Mouse (Mus musculus) layer of hippocampus, adult 9-11 months (tissue): ENCODE data around the gene Coro1a.
A peak's percentile ranks its signal among the peaks of the same experiment; 100 is the strongest.
"Not testable (repeated sequence)": the region's sequence is repeated elsewhere in the genome, so short reads cannot be mapped to it uniquely, and the experiment has no call there.

Experiments
- DNase-seq: peaks from one replicate; pipeline ENCODE4 v3.0.0; 2022

The Coro1a gene

DNA sequence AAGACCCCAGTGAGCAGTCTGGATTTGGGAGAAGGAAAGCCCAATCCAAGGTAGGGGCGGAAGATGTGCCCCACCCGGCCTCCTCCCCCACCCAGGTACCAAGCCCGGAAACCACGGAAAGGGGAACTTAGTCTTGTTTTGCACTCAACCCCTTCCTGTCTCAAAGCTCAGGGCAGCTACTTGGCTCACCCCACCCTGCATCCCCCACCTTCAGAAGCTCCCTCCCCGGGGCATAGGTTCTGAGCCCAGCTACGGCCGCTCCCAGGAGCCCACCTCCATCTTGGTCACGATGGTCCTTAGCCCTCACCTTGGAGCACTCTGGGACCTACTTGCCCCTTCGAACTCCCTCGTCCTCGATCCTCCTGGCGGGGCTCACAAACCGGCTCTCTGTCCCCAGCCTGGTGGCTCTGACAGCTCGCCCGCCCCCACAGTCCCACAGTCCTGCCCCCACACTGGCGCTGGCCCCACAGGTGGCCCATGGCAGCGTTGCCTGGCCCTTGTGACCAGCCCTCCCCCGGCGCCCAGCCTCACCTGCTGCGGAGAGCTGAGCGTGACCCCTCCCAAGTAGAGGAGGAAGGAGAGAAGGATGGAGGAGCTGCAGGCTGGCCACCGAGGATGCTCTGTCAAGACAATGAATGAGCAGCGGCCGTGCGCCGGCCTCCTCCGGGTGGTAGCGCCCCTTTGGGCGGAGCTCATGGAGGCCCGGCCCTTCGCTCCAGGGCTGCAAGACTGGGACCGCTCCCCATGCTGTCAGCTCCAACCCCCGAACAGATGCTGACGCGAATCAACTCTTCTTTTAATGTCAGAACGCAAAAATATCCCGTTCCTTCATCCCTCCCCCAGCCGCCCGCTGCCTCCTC, 3.2 kb downstream of the Coro1a start:
- peak; percentile 95 for DNase-seq

DNA sequence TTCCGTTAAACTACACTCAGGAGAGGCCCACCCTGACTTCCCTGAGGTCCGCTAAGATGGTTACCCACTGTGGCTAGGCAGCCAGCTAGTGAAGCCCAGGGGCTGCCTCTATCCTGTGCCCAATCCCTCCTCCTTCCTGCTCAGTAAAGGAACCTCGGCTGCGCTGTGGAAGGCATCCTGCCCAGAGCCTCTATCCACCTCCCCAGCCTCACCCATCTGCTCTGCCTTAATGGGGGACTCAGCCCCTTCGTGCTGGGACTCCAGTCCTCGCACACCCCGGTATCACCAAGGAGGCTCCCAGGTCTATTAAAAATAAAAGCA, 3.9 kb downstream of the Coro1a start:
- DNase-seq: peak; percentile 42

DNA sequence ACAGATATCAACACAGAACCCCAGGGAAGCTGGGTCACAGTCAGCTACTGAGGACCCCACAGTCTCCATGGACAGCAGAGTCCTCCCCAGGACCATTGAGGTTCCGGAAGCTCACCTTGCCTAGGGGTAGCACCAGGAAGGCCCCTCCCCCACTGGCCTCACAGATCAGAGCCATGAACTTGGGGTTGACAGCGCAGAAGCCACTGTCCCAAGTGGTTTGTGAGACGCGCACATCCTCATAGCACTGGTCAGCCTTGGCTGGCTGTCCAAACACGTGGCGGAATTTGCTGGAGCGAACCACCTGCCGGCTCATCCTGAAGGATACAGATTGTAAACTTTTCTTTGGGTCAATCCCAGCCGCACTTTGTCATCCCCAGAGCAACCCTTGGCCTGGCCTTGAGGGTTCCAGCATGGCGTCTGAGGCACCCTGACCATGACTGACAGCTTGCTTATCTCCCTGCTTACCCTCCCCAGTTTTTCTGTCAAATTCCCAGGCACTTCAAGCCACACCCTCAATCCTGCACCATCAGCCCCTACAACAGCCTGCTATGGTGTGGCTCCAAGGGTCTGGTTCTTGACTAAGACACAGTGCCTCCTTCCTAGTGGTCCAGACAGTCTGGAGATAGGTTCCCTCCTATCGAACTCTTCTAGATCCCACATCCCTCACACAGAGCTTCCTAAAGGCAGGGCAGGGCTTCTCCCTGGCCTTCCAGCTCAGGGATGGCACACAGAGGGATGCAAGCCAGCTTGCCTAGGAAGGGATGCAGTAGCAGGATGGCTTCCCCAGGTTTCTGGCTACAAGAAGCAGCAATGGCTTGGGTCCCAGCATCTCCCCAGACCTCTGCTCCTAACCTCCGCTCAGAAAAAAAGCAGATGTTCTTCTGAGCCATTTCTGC, 4.5 kb downstream of the Coro1a start:
- DNase-seq: peak; percentile 51

DNA sequence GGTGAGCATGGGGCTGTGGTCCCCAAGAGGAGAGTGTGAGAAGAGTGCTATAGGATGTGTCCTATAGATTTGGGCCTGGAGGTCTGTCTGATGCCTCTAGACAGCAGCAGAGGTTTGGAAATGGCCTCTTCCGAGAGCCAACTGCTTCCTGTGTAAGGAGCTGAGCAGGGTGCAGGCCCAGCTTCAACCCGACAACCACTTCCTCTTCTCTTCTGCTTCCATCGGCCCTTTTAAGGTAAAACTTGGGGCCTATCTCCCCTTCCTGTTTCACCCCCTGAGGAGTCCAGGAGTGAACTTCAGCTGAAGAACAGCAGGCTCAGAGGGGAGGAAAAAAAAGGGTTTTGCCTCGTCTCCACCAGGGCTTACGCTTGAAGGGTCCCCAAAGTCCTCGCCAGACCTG, 5.2 kb downstream of the Coro1a start:
- peak; percentile 78 for DNase-seq

DNA sequence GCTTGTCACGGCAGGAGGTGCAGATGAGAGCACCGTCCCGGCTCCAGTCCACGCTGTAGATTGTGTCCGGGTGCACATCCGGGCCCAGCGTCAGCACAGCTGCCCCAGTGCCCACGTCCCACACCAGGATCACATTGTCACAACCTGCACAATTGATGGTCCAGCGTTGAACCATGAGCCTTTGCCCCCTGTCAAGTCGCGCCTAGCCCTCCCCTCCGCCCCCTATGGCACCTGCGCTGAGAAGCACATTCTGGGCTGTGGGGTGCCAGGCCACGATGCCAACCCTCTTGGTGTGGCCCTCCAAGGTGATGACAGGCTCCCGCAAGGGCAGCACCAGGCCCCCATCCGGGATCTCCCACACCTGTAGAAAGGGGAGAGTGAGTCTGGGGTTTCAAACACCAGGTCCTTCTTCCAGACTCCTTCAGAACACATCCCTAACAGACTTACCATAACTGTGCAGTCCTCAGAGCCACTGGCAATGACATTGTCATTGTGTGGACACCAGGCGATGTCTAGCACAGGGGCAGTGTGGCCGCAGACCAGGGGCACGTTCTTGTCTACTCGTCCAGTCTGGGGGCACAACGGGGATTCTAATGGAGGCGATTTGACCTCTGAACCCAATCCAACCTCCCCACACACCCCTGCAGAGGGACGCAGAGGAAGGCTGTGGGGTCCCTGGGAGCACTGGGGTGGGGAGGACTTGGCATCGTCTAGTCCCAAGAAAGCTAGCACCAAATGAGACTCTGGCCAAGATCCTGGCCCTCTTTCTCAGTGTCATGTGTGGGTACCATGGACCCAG, 5.8 kb downstream of the Coro1a start:
- no peak for DNase-seq

DNA sequence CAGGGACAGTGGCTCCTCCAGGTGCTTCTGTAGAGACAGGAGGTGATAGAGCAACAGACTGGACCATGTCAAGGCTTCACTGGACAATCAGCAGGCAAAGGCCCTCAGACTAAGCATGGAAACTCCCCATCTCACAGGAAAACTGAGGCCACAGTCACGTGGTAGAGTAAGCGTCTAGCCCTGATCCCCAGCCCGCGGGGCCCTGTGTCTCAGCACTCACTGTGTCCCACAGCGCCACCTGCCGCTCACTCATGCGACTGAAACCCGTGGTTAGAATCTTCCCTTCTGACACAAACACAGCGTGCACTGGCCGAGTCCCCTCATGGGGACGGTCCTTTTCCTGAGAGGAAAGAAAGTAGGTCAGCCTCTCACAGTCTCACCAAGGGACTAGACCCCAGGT, 6.5 kb downstream of the Coro1a start:
- peak; percentile 89 for DNase-seq

DNA sequence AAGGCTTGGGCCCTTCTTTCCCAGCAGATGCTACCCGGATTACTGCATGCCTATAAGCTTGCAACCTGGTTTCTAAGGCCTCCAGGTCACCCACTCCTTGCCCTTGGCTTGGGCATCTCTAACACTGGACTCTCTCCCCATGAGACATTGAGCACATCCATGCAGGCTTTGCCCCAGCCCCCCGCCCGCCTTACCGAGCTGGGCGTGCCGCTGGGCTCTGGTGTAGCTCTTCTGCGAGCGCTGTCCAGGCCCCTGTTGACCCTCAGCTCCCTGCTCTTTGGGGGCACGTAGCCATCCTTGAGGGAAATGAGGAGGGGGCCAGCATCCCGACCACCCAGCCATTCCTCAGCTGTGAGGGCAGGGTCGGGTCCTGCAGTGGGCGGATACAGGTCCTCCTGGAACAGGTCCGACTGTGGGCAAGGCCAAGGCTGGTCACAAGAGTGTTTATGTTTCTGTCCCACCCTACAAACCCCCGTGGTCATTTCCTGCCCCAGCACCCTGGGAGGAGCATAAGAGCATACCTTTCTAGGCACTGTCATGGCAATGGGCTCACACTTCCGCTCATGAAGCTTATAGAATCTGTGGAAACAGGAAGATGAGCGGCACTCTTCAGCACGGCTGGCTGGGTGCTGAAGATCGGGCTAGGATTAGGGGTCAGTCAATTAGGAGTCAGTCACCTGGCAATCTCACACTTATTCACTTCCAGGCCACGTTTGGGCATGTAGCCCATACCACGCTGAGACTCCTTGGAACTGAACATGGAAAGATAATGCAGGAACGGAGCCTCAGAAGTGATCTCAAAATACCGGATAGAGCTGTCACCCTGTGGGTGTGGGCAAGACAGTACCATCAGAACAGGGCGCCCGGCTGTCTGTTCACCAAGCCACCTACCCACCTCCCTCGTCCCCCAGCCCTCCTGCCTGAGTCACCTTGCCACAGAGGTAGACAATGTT, 7.2 kb downstream of the Coro1a start:
- no peak for DNase-seq

DNA sequence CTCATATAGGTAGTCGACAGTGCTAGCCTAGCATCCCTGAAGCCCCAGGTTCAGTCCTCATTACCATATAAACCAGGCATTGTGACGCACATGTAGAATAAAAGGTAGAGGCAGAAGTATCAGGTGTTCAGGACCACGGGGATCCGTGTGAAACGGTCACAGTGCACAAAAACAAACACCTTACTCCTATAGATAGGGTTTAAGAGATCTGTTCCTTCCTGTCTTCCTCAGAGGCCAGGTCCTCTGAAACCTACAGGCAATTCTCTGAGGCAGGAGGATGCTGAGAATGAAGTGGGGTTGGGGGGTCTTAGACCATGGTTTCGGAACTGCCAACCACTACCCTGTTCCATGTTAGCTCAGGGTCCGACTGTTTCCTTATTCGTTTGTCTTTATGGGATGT, 9.7 kb downstream of the Coro1a start:
- no peak for DNase-seq

DNA sequence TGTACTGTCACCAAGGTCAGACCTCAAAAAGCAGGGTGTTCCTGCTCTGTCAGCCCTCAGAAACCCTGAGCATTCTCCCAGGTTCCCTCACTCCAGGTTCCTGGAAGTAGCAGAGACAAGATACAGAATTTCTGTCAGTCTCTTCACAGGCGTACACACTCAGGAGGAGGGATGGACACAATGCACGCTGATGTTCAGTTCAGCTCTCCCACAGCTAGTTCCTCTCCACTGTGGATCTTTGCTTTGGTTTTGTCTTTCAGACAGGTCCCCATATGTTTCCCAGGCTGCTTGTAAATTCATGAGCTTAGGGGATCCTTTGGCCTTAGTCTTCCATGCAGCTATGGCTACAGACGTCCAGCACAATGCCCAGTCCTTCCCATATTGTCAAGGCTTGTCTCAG, 10.7 kb downstream of the Coro1a start:
- DNase-seq: no peak

DNA sequence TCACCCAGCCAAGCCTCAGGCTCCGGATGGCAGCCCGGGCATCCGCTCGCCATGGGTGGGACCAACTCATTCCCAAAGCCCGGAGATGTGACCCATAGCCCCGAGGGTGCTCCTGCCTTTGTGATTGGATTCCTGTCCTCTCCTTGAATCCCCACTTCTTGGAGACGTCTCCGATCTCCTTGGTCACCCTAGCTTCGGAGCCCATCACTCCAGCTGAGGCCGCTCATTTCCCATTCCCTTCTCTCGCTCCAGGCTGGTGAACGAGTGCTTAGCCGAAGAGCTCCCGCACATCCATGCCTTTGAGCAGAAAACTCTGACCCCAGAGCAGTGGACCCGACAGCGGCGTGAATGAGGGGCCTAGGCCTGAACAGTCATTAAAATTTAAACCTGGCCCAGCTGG, 11.3 kb downstream of the Coro1a start:
- no peak for DNase-seq

DNA sequence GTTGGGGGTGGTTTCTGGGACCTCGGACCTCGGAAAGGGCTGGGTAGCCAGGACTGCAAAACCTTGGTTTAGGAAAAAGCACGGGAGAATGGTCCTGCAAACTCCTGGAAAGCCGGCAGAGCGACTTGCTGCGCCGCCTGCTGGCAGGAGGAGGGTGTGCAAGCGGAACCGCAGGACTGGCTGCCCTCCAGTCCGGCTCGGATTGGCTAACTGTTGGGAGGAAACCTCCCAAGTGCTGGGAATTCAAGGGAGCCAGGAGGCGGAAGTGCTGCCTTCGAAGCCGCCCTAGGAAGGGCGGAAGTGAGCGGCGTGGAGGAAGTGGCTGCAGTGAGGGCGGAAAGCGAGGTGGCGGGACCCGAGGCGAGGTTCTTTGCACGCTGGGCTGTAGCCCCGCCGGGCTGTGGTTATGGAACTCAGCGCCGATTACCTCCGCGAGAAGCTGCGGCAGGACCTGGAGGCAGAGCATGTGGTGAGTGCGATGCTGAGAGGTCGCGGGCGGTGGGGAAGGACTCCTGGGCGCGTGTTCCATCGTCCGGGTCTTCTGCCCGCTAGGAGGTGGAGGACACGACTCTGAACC, 11.9 kb downstream of the Coro1a start, which contains the start of gene Slx1b:
Gene Slx1b, minus strand, starts transcription at position 154 of the 577 bp plus-strand sequence.
- peak; percentile 96 for DNase-seq

DNA sequence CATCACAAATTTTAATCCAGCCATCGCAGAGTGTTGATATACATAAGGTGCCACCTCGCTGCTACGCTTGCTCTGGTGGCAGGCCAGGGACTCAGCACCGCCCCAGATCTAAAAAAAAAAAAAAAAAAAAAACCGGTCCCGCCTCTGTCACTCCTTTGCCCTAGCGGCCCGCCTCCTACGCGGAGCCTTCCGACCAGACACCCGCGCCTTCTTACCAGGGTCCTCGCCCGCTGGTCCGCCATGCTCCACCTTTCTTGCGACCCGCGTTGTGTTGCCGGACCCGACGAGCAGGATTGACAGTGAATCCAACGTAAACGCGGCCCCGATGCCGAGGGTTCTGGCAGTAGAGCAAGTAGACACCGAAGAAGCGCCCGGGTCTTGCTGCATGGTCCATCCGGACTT, 12.4 kb downstream of the Coro1a start, which contains the start of gene Bola2:
Gene Bola2, plus strand, starts transcription at position 192 of the 402 bp plus-strand sequence.
- DNase-seq: peak; percentile 71

DNA sequence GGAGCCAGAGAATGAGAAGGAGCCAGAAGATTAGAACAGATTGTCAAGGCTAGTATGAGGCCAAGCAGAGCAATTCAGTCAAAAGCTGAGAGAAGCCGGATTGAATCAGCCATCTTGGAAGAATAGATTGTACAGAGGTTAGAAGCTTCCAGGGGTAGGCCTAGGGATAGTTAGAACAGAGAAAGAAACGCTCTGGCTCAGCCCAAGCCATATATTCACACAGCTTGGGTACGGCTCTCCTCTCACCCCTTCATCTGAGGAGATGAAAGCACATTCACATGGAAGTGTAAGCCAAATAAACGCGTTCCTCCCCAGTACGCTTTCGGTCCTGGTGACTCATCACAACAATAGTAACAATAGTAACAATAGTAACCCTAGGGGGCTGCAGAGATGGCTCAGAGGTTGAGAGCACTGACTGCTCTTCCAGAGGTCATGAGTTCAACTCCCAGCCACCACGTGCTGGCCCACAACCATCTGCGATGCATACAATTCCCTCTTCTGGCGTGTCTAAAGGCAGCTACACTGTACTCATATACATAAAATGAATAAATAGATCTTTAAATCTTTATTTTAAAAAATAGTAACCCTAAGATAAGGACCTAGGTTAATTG, 13.0 kb downstream of the Coro1a start:
- DNase-seq: no peak

DNA sequence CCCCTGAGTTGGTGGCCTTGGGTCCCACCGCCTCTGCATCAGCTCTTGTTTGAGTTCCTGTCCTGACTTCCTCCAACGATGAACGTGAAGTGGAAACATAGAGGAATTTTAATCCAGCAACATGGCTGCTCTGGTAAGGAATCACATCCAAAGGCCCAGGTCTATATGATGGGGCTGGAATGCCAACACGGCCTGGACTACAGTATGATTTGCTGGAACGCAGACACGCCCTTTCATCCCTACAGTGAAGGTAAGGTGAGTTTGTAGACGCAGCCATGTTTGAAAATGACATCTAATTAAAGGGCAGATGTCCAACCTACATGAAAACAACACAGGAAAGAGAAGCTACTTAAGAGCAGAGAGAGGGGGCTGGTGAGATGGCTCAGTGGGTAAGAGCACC, 13.8 kb downstream of the Coro1a start:
- no peak for DNase-seq

DNA sequence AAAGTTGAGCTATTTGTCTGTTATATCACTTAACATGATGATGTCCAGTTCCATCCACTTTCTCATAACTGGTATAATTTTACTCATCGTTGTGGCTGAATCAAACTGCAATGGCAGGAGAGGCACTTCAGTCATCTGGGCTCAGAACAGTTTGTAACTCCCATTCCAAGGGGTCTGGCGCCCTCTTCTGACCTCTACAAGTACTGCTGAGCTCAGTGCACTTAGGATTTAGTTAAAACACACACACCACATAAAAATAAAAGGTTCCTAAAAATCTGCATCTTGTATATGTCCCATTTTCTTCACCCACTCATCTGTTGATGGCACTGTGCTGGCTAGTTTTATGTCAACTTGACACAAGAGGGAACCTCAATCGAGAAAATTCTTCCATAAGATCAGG, 14.3 kb downstream of the Coro1a start:
- peak; percentile 80 for DNase-seq

DNA sequence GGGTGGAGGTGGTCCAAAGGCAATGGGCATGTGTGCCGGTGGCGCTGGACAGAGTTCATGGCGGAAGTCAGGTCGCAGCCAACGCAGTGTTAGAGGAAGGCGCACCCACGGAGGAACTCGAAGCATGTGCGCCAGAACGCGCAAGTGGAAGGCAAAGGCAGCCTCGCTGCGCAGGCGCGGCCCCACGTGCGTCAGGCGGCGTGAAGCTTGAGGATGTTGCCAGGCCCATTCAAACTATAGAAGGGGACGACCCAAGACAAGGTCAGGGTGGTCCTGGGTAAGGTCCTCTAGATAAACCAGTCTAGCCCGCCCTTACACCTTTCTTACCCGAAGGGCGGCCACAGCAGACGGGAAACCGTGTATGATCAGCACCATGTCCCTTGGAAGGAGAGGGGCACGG, 15.2 kb downstream of the Coro1a start:
- DNase-seq: no peak

DNA sequence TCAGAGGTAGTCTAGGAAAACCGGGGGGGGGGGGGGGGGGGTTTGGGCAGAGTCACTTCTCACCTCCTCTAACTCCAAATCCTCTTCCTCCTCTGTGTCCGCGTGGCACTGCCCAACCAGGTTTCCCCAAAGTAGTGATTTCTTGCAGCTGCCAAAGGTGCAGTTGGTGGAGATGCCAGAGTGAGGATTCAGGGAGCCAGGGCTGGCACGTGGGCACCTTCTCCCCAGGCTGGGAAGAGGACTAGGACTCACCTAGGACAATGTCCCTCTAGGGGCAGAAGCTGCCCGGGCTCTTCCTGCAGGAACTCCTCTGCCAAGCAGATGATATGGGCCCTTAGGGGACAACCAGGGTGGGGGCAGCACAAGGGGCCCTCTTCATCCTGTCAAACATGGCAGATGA, 15.9 kb downstream of the Coro1a start:
- DNase-seq: no peak

DNA sequence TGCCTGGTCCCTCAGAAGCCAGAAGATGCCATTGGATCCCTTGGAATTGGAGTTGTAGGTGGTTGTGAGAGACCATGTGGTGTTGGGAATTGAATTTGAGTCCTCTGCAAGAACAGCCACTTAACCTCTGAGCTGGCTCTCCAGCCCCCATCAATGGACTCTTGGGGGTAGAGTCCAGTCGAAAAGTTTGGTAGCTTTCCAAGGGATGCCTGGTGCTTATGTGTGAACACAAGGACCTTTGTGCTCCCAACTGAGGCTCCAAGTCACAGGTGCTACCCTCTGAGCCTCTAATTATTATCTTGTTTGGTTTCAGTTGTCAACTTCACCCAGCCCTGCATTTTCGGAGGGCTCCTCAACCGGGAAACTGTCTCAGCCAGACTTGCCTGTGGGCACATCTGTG, 16.9 kb downstream of the Coro1a start:
- no peak for DNase-seq

DNA sequence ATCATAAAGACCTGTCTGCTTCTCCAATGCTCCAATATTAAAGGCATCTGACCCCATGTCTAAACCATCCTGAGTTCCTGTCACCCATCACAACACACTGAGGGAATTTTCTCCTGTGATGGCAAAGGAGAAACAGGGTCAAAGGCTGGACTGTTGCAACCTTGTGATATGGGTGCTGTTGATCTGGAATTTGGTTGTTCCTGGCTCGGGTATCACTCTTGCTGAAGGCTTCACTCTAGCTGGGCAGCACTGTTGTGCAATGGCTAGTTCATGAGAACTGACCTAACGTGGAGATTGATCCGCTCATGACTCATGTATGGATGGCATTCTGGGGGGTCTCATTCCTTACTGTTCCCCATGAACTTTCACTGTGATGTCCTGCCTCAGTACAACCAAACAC, 18.6 kb downstream of the Coro1a start:
- DNase-seq: no peak

DNA sequence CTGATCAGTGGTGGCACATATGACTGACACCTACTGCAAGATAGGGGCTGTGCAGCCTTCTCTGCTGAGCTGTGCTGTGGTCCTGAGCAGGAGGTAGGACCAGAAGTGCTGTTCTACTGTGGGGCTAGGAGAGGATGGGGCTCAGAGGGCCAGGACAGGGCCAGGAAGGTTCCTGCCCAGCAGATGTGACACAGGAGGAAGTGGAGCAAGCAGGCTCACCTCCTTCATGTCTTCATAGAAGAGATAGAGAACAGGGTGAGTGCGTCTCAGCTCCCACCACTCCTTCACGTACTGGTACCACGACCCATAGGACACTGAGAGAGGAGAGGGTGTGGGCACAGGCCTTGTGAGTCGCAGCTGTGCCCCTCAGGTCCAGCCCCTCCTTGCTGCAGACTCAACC, 19.4 kb downstream of the Coro1a start:
- not testable (repeated sequence) for DNase-seq

DNA sequence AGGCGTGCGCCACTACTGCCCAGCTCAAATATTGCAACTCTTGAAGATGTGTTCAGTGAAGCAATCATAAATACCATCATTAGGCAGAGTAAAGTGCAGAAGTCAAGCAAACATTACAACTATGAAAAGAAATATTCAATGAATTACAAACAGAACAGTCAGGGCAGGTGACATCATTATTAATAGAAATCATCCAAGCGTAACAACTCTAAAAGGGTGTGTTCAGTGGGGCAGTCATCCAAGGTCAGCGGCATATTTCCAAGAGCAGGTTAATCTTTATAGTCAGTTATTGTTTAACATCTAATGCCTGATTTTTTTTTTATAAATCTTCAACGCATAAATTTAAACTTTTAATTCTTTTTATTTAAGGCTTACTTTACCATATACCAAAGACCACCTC, 26.4 kb downstream of the Coro1a start:
- DNase-seq: no peak
